Mouse (Mus musculus) mouse embryonic stem cell (cell line): Measurements from ENCODE around the gene Atp1b3.

Experiments used
- in situ Hi-C, 2 experiments: fragments of 300-500 bp; cut with MboI; formaldehyde crosslinking; loops; 1 replicate in 1 of 2; 3 replicates in 1 of 2; pipeline ENCODE4 v1.14.3; 2019 to 2020; ENCODE audit warnings: low sequenced_read_pairs in 2 of 2, low pct_unique_long_range_greater_than_20kb in 1 of 2, mixed read lengths in 1 of 2; ENCODE audit not compliant: unreplicated experiment in 1 of 2

Gene Atp1b3

DNA sequence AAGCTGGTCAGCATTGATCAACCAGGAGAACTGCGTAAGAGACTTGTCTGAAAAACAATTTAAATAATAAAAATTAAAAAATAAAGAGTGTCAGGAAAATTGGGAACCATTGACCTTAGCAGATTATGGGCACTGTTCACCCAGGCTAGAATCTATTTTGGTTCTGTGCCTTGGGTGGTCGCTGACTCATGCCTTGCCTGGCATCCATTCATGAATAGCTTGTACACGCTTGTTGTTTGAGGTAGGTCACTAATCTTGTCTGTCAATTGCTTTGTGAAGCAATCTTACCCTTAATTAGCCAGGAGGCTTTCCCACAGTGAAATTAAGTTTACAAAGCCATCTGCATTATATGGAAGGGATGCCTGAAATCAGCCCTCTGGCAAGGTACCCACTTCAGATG lies 55.4 kb downstream of the Atp1b3 start:
- in situ Hi-C loops: no loop called here

DNA sequence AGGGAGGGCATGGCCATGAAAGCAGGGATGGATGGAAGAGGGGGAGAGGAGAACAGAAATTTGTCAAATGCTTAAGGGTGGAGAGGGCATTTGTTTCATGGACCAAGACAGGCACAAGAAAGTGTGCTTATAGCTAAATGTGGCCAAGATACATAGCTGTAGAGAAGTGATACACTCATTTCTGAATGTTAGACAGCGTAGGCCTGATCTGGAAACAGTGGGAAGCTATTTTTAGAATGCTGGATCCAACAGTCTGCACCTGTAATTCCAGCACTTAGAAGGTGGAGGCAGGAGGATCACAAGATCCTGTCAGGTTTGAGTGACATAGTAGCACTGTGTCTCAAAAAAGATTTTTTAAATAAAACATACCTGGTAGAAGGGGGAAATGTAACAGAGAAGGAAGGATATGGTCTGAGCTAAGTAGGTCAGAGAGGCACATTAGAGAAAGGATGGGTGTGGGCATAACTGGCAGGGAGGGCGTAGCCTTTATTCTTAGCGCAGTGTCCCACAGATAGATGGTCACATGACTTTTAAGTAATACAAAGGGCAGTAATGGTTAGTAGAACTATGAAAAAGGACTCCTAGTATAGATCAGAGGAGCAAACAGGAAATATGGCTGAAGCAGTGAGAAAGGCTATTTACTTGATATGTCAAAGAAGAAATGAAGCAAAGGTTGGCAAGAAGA lies 64.8 kb downstream of the Atp1b3 start:
- in situ Hi-C loops: no loop called here

DNA sequence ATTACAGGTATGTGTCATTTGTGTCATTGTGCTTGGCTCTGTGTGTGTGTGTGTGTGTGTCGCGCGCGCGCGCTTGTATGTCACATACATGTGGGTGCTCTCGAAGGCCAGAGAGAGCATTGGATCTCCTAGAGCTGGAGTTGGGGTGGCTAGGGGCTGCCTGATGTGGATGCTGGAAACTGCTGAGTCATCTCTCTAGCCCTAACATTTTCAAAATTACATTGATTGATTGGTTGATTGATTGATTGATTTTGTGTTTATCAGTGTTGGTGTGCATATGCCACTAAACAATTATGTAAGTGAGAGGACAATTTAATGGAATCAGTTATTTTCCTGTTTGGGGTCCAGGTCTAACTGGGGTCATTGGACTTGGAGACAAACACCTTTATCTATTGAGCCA lies 72.1 kb downstream of the Atp1b3 start:
- in situ Hi-C loops: no loop called here

DNA sequence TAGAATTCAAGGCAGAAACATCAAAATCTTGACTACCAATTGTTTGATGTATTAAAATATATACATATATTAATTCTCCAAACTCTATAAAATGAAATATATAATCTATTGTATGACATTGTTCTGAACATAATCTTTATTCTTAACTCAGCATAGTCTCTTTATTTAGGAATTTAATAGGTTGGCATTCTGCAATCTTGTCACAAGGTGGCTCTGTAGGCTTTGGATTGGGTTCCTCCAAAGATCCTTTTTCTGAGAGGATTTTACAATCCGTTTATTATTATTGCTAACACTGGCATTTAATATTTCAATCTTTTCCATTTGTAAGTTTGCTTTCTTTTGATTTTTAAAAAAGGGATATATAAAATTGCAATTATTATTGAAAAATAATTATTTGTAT lies 79.3 kb downstream of the Atp1b3 start:
- in situ Hi-C loops: no loop called here
